Mouse (Mus musculus) lung, postnatal 0 days (tissue): Measurements from ENCODE around the gene Ago4.

Experiments used
- CTCF ChIP-seq: IDR thresholded peaks from 2 replicates; pipeline ENCODE4 v1.5.1; 2016; ENCODE audit warnings: antibody characterized with exemption, mild to moderate bottlenecking
- EP300 ChIP-seq: IDR thresholded peaks from 2 replicates; pipeline ENCODE4 v1.6.1; 2016; ENCODE audit warnings: antibody characterized with exemption, mild to moderate bottlenecking, control low read depth

DNA sequence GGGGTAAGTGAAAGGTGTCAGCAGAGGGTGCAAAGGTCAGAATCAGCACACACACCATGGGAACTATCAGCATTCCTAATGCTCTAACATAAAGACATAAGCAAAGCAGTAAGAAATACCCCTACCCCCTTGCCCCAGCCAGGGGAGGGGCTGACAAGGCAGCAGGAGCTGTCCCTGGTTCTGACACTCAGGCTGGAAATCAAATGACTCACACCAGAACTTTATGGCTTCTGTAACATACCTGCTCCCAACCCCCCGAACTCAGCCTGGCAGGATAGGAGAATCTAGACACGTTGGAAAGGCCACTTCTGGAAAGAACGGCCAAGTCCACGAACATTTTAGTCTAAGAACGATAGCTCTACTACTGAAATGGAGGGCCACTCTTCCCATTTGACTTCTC lies 60.2 kb downstream of the Ago4 start:
- no peak for TF ChIP-seq CTCF
- no peak for TF ChIP-seq EP300
